Mouse (Mus musculus) lung, embryonic 16.5 days (tissue): ENCODE measurements at regions not wholly inside any gene's neighbourhood (a gene's known extent, or its start where the extent isn't known, plus 50 kb on each side); places are given as distances from the start of the nearest gene placed in this dataset.
A peak's percentile ranks its signal among the peaks of the same experiment; 100 is the strongest.

Experiments used
- ATAC-seq: fragments of 200-750 bp; cut with Nextera tagmentation; 2 replicates; pipeline ENCODE4 v1.8.0; 2017; ENCODE audit warnings: low read depth, mild to moderate bottlenecking, moderate library complexity
- H3K27ac ChIP-seq: fragments of 300-500 bp; sonication (generic); 2 replicates; pipeline ENCODE4 v1.5.1; 2014; ENCODE audit warnings: mild to moderate bottlenecking, control low read depth, low read length
- H3K27me3 ChIP-seq: fragments of 300-500 bp; sonication (generic); 2 replicates; pipeline ENCODE4 v1.6.1; 2014; ENCODE audit warnings: low read depth, low read length, mixed read lengths; ENCODE audit not compliant: control insufficient read depth, insufficient read depth
- H3K36me3 ChIP-seq: fragments of 300-500 bp; sonication (generic); 2 replicates; pipeline ENCODE4 v1.6.1; 2014; ENCODE audit warnings: low read length; ENCODE audit not compliant: control insufficient read depth, insufficient read depth
- H3K4me1 ChIP-seq: fragments of 300-500 bp; sonication (generic); replicated peaks from 2 replicates; pipeline ENCODE4 v1.6.1; 2014; ENCODE audit warnings: low read length, mixed read lengths; ENCODE audit not compliant: control insufficient read depth, insufficient read depth
- H3K4me2 ChIP-seq: fragments of 300-500 bp; sonication (generic); 2 replicates; pipeline ENCODE4 v1.6.1; 2014; ENCODE audit warnings: low read depth, low read length, control low read depth
- H3K4me3 ChIP-seq: fragments of 300-500 bp; sonication (generic); 2 replicates; pipeline ENCODE4 v1.5.1; 2014; ENCODE audit warnings: mild to moderate bottlenecking, low read length, control low read depth
- H3K9ac ChIP-seq: fragments of 300-500 bp; sonication (generic); 2 replicates; pipeline ENCODE4 v1.6.1; 2014; ENCODE audit warnings: low read length, control low read depth
- H3K9me3 ChIP-seq: fragments of 300-500 bp; sonication (generic); 2 replicates; pipeline ENCODE4 v1.6.1; 2016; ENCODE audit warnings: low read length; ENCODE audit not compliant: control insufficient read depth
- WGBS: fragments of 180-500 bp; shearing (Covaris S2); extraction: QIAGEN DNeasy Blood & Tissue Kit; methylation state at CpG from one replicate; pipeline ENCODE4 v1.1.7; 2014; 5-methylcytosine and 5-hydroxymethylcytosine counted together

GRCm38 (mm10) chr14:76753734-76754133, 197.0 kb upstream of the Serp2 start:
- Histone ChIP-seq H3K9ac (no peak overlapping the region), H3K4me1 (no peaks in the 10 kb centered on the region), H3K27me3 (no peaks in the 10 kb centered on the region), H3K27ac (no peak overlapping the region), H3K4me2 (no peak overlapping the region), H3K4me3 (no peak overlapping the region), H3K9me3 (no peaks in the 10 kb centered on the region), H3K36me3 (no peaks in the 10 kb centered on the region)
- WGBS = 85% methylated on average over 5 of the region's 5 CpGs
- no peak for ATAC-seq

GRCm38 (mm10) chr14:76749178-76749577, 192.5 kb upstream of the Serp2 start:
- WGBS = 76% methylated on average over 7 of the region's 7 CpGs
- Histone ChIP-seq H3K4me2 (no peak overlapping the region), H3K4me3 (no peak overlapping the region), H3K9ac (no peak overlapping the region), H3K9me3 (no peaks in the 10 kb centered on the region), H3K27me3 (no peaks in the 10 kb centered on the region), H3K36me3 (no peaks in the 10 kb centered on the region), H3K27ac (no peak overlapping the region), H3K4me1 (peaks cover 16% of the 10 kb centered on the region)
- no peak for ATAC-seq

GRCm38 (mm10) chr14:76748711-76749110, 192.0 kb upstream of the Serp2 start:
- H3K27me3 ChIP-seq = no peaks in the 10 kb centered on the region
- no peaks in the 10 kb centered on the region for H3K9me3 ChIP-seq
- no peak overlapping the region for H3K4me2 ChIP-seq
- H3K4me1 ChIP-seq = peaks cover 20% of the 10 kb centered on the region
- 89% methylated on average over 2 of the region's 2 CpGs for WGBS
- ATAC-seq = no peak
- H3K4me3 ChIP-seq = no peak overlapping the region
- H3K36me3 ChIP-seq = no peaks in the 10 kb centered on the region
- no peak overlapping the region for H3K9ac ChIP-seq
- no peak overlapping the region for H3K27ac ChIP-seq

- Histone ChIP-seq H3K4me3 (no peak overlapping the region), H3K9ac (no peak overlapping the region), H3K27me3 (no peaks in the 10 kb centered on the region), H3K36me3 (no peaks in the 10 kb centered on the region), H3K4me2 (no peak overlapping the region), H3K4me1 (peaks cover 20% of the 10 kb centered on the region), H3K27ac (no peak overlapping the region), H3K9me3 (no peaks in the 10 kb centered on the region)
- ATAC-seq = no peak
- WGBS = 89% methylated on average over 5 of the region's 5 CpGs
These were observed 191.1 kb upstream of the Serp2 start for GRCm38 (mm10) chr14:76747814-76748213.

- WGBS = 91% methylated on average over 10 of the region's 10 CpGs
- no peak for ATAC-seq
- no peaks in the 10 kb centered on the region for H3K9me3 ChIP-seq
- H3K4me2 ChIP-seq = no peak overlapping the region
- H3K27me3 ChIP-seq = no peaks in the 10 kb centered on the region
- H3K4me3 ChIP-seq = no peak overlapping the region
- no peaks in the 10 kb centered on the region for H3K36me3 ChIP-seq
- H3K4me1 ChIP-seq = peaks cover 20% of the 10 kb centered on the region
- no peak overlapping the region for H3K9ac ChIP-seq
- no peak overlapping the region for H3K27ac ChIP-seq
These were observed 189.6 kb upstream of the Serp2 start for GRCm38 (mm10) chr14:76746282-76746681.

- H3K27me3 ChIP-seq = no peaks in the 10 kb centered on the region
- peak overlapping the region; percentile 96 for H3K27ac ChIP-seq
- peaks cover 21% of the 10 kb centered on the region for H3K4me1 ChIP-seq
- 30% methylated on average over 23 of the region's 23 CpGs for WGBS
- H3K4me3 ChIP-seq = no peak overlapping the region
- ATAC-seq = peak; percentile 94
- H3K36me3 ChIP-seq = no peaks in the 10 kb centered on the region
- peak overlapping the region; percentile 34 for H3K4me2 ChIP-seq
- H3K9me3 ChIP-seq = no peaks in the 10 kb centered on the region
- H3K9ac ChIP-seq = peak overlapping the region; percentile 52
These were observed 188.2 kb upstream of the Serp2 start for GRCm38 (mm10) chr14:76744674-76745433.

- no peaks in the 10 kb centered on the region for H3K9me3 ChIP-seq
- no peak overlapping the region for H3K9ac ChIP-seq
- 77% methylated on average over 5 of the region's 5 CpGs for WGBS
- no peak overlapping the region for H3K27ac ChIP-seq
- H3K36me3 ChIP-seq = no peaks in the 10 kb centered on the region
- peaks cover 29% of the 10 kb centered on the region for H3K4me1 ChIP-seq
- no peak overlapping the region for H3K4me3 ChIP-seq
- no peak for ATAC-seq
- H3K27me3 ChIP-seq = no peaks in the 10 kb centered on the region
- H3K4me2 ChIP-seq = no peak overlapping the region
These were observed 185.6 kb upstream of the Serp2 start for GRCm38 (mm10) chr14:76742297-76742696.

- peak; percentile 56 for ATAC-seq
- no peak overlapping the region for H3K4me3 ChIP-seq
- H3K27ac ChIP-seq = peak overlapping the region; percentile 72
- H3K36me3 ChIP-seq = no peaks in the 10 kb centered on the region
- peaks cover 22% of the 10 kb centered on the region for H3K4me1 ChIP-seq
- no peak overlapping the region for H3K9ac ChIP-seq
- 58% methylated on average over 25 of the region's 25 CpGs for WGBS
- no peak overlapping the region for H3K4me2 ChIP-seq
- no peaks in the 10 kb centered on the region for H3K27me3 ChIP-seq
- H3K9me3 ChIP-seq = no peaks in the 10 kb centered on the region
These were observed 183.3 kb upstream of the Serp2 start for GRCm38 (mm10) chr14:76739836-76740597.

- H3K4me1 ChIP-seq = peaks cover 25% of the 10 kb centered on the region
- H3K9me3 ChIP-seq = no peaks in the 10 kb centered on the region
- H3K36me3 ChIP-seq = no peaks in the 10 kb centered on the region
- no peak overlapping the region for H3K27ac ChIP-seq
- WGBS = 85% methylated on average over 5 of the region's 5 CpGs
- no peaks in the 10 kb centered on the region for H3K27me3 ChIP-seq
- no peak overlapping the region for H3K4me2 ChIP-seq
- H3K4me3 ChIP-seq = no peak overlapping the region
- ATAC-seq = no peak
- no peak overlapping the region for H3K9ac ChIP-seq
These were observed 179.3 kb upstream of the Serp2 start for GRCm38 (mm10) chr14:76735997-76736396.
